Mouse (Mus musculus) midbrain, embryonic 16.5 days (tissue): ENCODE results near the gene Acsm3. TPM values are rescaled to one million over a fixed set of nuclear protein-coding genes. Genes with fewer than 3 reads are reported as not detected.

Source experiments
- ATAC-seq: fragments of 200-750 bp; cut with Nextera tagmentation; 2 replicates; pipeline ENCODE4 v1.8.0; 2017; ENCODE audit warnings: moderate TSS enrichment
- H3K27ac ChIP-seq: fragments of 300-500 bp; sonication (generic); 2 replicates; pipeline ENCODE4 v1.5.1; 2014; ENCODE audit warnings: mild to moderate bottlenecking, low read length, mixed read lengths
- H3K27me3 ChIP-seq: fragments of 300-500 bp; sonication (generic); 2 replicates; pipeline ENCODE4 v1.6.1; 2014; ENCODE audit warnings: low read depth, low read length, mixed read lengths; ENCODE audit not compliant: control insufficient read depth, insufficient read depth
- H3K36me3 ChIP-seq: fragments of 300-500 bp; sonication (generic); 2 replicates; pipeline ENCODE4 v1.6.1; 2014; ENCODE audit warnings: mild to moderate bottlenecking, low read length, moderate library complexity, mixed read lengths; ENCODE audit not compliant: control insufficient read depth, insufficient read depth
- H3K4me1 ChIP-seq: fragments of 300-500 bp; sonication (generic); 2 replicates; pipeline ENCODE4 v1.6.1; 2014; ENCODE audit warnings: mild to moderate bottlenecking, low read length, mixed read lengths; ENCODE audit not compliant: control insufficient read depth, insufficient read depth
- H3K4me2 ChIP-seq: fragments of 300-500 bp; sonication (generic); 2 replicates; pipeline ENCODE4 v1.6.1; 2014; ENCODE audit warnings: mild to moderate bottlenecking, low read length, mixed read lengths
- H3K4me3 ChIP-seq: fragments of 300-500 bp; sonication (generic); 2 replicates; pipeline ENCODE4 v1.5.1; 2014; ENCODE audit warnings: low read depth, mild to moderate bottlenecking, low read length, moderate library complexity, mixed read lengths
- H3K9ac ChIP-seq: fragments of 300-500 bp; sonication (generic); 2 replicates; pipeline ENCODE4 v1.6.1; 2014; ENCODE audit warnings: low read depth, low read length, mixed read lengths
- H3K9me3 ChIP-seq: fragments of 300-500 bp; sonication (generic); replicated peaks from 2 replicates; pipeline ENCODE4 v1.6.1; 2014; ENCODE audit warnings: mild to moderate bottlenecking, low read length, mixed read lengths; ENCODE audit not compliant: control insufficient read depth, poor library complexity, severe bottlenecking
- WGBS: fragments of 180-500 bp; shearing (Covaris S2); extraction: QIAGEN DNeasy Blood & Tissue Kit; methylation state at CpG from one replicate; pipeline ENCODE4 v1.1.7; 2014; 5-methylcytosine and 5-hydroxymethylcytosine counted together
- polyA plus RNA-seq: library from polyadenylated mRNA; unstranded; fragments of >200 nt; fragmentation: Nextera tagmentation; extraction: Ambion mirVana; gene quantifications from 2 replicates; pipeline ENCODE4 v1.2.1, GENCODE M21; 2015

Gene Acsm3
- polyA plus RNA-seq, 1 experiment from 2014 or later = not detected

DNA sequence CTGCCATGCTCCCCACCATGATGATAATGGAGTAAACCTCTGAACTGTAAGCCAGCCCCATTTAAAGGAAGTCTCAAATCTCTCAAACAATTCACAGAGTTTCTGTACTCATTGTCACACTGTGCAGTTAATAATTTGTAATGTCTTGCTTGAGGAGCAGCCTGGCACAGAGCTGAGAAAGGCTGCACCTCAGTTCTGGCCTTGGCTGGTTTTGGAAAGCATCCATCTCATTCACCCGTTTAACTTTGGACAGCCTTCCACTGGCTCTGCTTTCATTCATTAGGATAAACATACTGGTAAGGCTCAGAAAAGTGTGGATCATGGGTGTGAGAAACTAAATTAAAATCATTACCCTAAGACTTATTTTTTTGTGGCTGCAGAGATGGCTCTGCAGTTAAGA lies 14.9 kb upstream of the Acsm3 start:
- no peak overlapping the region for H3K4me2 ChIP-seq
- H3K4me3 ChIP-seq = no peak overlapping the region
- no peak for ATAC-seq
- no peaks in the 10 kb centered on the region for H3K4me1 ChIP-seq
- no peaks in the 10 kb centered on the region for H3K27me3 ChIP-seq
- no peak overlapping the region for H3K9ac ChIP-seq
- 82% methylated on average over 1 of the region's 1 CpGs for WGBS
- no peaks in the 10 kb centered on the region for H3K36me3 ChIP-seq
- H3K9me3 ChIP-seq = no peaks in the 10 kb centered on the region
- H3K27ac ChIP-seq = no peak overlapping the region

DNA sequence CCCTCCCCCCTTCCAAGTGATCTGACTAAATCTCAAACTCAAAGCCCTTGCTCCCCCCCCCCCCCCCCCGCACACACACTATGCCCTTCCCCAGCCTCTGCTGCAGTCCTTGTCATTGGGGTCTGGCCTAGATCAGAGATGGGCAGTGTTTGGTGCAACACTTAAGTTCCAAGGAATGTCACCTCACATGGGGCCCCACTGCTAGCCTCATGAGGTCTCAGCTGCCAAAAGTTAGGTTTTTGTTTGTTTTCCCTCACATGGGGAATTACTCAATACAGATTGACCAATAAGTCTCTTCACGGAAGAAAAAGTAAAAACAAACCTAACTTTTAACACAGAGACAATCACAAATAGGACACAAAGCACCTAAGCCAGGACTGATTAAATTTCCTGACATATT lies 12.0 kb upstream of the Acsm3 start:
- Histone ChIP-seq H3K9ac (no peak overlapping the region), H3K9me3 (no peaks in the 10 kb centered on the region), H3K4me1 (no peaks in the 10 kb centered on the region), H3K4me3 (no peak overlapping the region), H3K27ac (no peak overlapping the region), H3K4me2 (no peak overlapping the region), H3K36me3 (no peaks in the 10 kb centered on the region), H3K27me3 (no peaks in the 10 kb centered on the region)
- 89% methylated on average over 1 of the region's 2 CpGs for whole genome bisulfite sequencing
- no peak for ATAC-seq

DNA sequence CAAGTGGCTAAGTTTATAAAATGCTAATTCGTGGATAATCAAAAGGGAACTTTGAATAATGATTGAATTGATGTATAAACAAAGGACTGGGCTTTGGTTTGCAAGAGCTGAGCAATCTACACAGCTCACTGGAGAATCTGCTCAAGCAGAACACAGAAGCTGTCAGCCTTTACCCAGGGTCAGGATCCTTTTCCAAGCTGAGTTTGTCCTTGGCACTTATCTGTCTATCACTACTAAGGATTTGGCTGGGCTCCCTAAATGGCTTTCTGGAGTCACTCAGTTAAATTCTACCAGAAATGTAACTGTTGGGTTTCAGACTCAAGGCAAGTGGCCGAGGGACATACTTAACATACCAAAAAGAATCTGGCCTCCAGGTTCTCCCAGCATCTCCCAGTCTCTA lies 10.8 kb upstream of the Acsm3 start:
- Histone ChIP-seq H3K27me3 (no peaks in the 10 kb centered on the region), H3K4me1 (no peaks in the 10 kb centered on the region), H3K4me2 (no peak overlapping the region), H3K9ac (no peak overlapping the region), H3K27ac (no peak overlapping the region), H3K36me3 (no peaks in the 10 kb centered on the region), H3K9me3 (no peaks in the 10 kb centered on the region), H3K4me3 (no peak overlapping the region)
- 69% methylated on average over 2 of the region's 2 CpGs for WGBS
- no peak for ATAC-seq

DNA sequence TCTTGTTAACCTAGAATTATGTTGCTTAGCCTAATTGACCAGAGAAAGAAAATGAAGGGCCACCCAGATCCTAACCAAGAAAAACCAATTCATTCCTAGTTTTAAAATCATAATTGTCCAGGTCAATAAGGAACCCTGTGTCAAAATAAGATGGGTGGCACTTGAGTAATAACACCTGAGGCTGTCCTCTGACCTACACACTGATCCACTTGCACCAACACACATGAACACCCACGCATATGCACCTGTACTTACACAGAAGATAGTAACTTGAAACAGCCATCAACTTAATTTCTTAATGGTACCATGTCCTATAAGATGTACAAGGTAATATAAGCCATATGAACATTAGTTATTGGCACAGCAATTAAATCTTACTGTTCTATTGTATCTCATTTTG lies 7.0 kb upstream of the Acsm3 start:
- H3K9me3 ChIP-seq = no peaks in the 10 kb centered on the region
- H3K9ac ChIP-seq = no peak overlapping the region
- no peaks in the 10 kb centered on the region for H3K27me3 ChIP-seq
- H3K36me3 ChIP-seq = no peaks in the 10 kb centered on the region
- ATAC-seq = no peak
- no peak overlapping the region for H3K4me3 ChIP-seq
- H3K4me1 ChIP-seq = no peaks in the 10 kb centered on the region
- no peak overlapping the region for H3K27ac ChIP-seq
- H3K4me2 ChIP-seq = no peak overlapping the region
- 89% methylated on average over 1 of the region's 1 CpGs for WGBS

DNA sequence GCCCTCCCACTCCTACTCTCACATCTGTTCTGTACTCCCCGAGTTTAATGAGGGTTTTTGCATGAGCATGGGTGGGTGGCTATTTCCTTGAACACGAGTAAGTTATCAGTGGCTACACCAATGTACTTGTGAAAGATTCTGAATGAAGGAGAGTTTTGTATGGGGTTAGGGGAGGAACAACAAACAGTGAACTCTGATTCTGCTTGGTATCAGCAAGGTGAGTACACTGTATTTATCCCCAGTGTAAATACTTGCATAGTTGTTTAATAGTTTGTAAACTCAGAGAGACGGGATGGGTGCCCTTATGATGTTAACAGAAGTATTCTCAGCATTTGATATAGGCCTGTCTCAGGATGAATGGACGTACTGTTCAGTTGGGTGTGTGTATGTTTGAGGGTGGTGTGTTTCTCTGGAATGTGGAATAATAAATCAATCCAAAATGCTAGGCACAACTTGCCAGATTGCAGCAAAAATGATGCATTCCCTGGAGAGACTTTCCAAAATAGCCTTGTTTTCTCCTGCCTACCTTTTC lies 1.5 kb downstream of the Acsm3 start:
- H3K36me3 ChIP-seq = no peaks in the 10 kb centered on the region
- no peaks in the 10 kb centered on the region for H3K4me1 ChIP-seq
- no peaks in the 10 kb centered on the region for H3K27me3 ChIP-seq
- WGBS = 75% methylated on average over 4 of the region's 4 CpGs
- H3K9ac ChIP-seq = no peak overlapping the region
- no peak overlapping the region for H3K4me2 ChIP-seq
- no peak overlapping the region for H3K4me3 ChIP-seq
- no peaks in the 10 kb centered on the region for H3K9me3 ChIP-seq
- H3K27ac ChIP-seq = no peak overlapping the region
- ATAC-seq = no peak

DNA sequence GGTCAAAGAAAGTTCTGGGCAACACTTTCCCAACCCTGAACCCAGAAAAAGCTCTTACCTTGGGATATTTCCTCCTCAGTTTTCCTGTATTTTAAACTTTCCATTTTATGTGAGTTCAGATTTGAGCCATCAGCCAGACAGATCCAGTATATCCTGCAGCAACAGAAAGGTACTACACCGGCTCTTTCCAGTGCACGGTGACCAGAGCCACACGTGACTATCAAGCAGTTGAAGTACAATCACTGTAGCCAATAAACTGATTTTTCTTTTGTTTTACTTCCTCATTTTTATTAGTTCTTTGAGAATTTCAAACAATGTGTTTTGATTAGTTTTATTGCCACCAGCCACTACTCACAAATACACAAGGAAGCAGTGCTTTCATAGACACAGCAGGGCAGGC lies 3.7 kb downstream of the Acsm3 start:
- no peaks in the 10 kb centered on the region for H3K27me3 ChIP-seq
- H3K9ac ChIP-seq = no peak overlapping the region
- no peaks in the 10 kb centered on the region for H3K36me3 ChIP-seq
- H3K4me3 ChIP-seq = no peak overlapping the region
- WGBS = 98% methylated on average over 3 of the region's 3 CpGs
- no peak overlapping the region for H3K27ac ChIP-seq
- H3K9me3 ChIP-seq = no peaks in the 10 kb centered on the region
- ATAC-seq = no peak
- H3K4me1 ChIP-seq = no peaks in the 10 kb centered on the region
- H3K4me2 ChIP-seq = no peak overlapping the region

DNA sequence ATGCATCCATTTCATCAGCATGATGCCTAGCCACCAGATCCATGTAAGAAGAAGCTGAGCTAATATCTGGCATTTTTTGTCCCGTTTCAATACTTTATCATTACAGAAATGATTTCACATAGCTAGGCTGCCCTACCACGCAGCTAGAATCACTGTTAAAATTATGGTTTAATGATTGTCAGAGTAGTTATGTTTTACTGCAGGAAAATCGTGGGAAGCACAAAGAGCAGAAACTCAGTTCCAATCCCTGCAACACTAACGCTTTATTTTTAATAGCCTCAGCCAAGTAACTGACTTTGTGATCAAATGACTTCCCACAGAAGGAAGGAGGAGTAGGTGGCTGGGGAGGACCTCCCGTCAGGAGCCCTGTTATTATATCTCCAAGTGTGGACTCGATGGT lies 6.3 kb downstream of the Acsm3 start:
- 85% methylated on average over 6 of the region's 6 CpGs for WGBS

DNA sequence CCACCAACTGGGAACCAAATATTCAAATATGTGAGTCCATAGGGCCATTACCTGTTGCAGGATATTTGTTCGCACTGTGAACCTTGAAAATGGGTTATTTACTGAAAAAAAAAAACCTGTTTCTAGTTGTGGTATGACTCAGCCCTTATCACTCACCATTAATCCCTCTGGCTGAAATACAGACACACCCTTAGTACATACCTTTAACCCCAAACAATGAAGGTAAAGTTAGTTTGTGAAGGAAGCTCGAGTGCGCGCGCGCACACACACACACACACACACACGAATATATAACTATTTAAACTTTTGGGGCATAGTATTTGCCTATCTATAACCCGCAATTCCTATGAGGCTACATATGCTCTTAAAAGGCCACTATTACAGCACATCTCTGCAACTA lies 9.2 kb downstream of the Acsm3 start:
- no peak overlapping the region for H3K27ac ChIP-seq
- no peak overlapping the region for H3K9ac ChIP-seq
- no peaks in the 10 kb centered on the region for H3K27me3 ChIP-seq
- no peak overlapping the region for H3K4me2 ChIP-seq
- H3K9me3 ChIP-seq = no peaks in the 10 kb centered on the region
- ATAC-seq = no peak
- WGBS = 93% methylated on average over 8 of the region's 8 CpGs
- H3K4me1 ChIP-seq = no peaks in the 10 kb centered on the region
- no peak overlapping the region for H3K4me3 ChIP-seq
- no peaks in the 10 kb centered on the region for H3K36me3 ChIP-seq

More for the DNA sequence above, 6.3 kb downstream of the Acsm3 start:
- Histone ChIP-seq H3K36me3 (no peaks in the 10 kb centered on the region), H3K4me3 (no peak overlapping the region), H3K27ac (no peak overlapping the region), H3K4me1 (no peaks in the 10 kb centered on the region), H3K27me3 (no peaks in the 10 kb centered on the region), H3K4me2 (no peak overlapping the region), H3K9ac (no peak overlapping the region), H3K9me3 (no peaks in the 10 kb centered on the region)
- ATAC-seq = no peak

DNA sequence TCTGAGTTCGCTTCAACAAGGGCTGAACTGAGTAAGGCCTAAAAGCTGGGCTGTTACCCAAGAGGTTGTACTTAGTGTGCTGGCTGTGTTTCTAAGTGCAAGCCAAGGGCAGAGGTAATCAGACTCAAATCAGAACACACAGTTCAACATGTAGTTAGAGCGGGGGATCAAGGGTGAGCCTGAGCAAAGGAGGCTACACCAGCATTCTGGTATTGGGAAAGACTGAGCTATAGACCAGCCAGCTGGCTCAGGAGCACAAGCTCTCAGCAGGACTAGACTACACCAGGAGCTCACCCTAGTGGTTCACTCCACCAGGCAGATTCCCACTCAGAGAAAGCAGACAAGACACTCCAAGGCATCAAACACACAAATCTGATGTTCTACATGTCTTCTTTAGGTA lies 22.7 kb downstream of the Acsm3 start:
- no peak for ATAC-seq
- Histone ChIP-seq H3K9me3 (no peaks in the 10 kb centered on the region), H3K4me3 (no peak overlapping the region), H3K27ac (no peak overlapping the region), H3K4me1 (no peaks in the 10 kb centered on the region), H3K27me3 (no peaks in the 10 kb centered on the region), H3K9ac (no peak overlapping the region), H3K36me3 (peaks cover 21% of the 10 kb centered on the region), H3K4me2 (no peak overlapping the region)
- WGBS = 92% methylated on average over 2 of the region's 2 CpGs

DNA sequence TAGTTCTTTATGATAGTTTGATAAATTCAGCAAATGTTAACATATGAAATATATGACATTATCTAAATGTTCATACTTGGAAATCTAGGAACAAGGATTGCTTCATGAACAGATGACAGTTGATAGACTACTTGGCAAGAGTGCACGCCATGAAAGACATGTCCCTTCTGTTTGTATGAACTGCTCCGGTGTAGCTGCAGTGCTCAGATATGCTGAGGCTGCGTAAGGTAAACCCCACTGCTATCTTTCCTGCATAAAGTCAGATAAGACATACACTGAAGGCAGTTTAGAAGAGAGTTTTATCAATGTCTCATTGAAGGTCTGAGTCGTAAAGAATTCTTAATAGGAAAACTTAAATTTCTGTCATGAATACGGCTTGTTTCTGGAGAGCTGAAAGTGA lies 24.2 kb downstream of the Acsm3 start:
- H3K9me3 ChIP-seq = no peaks in the 10 kb centered on the region
- H3K36me3 ChIP-seq = peaks cover 25% of the 10 kb centered on the region
- WGBS = 95% methylated on average over 5 of the region's 5 CpGs
- no peak overlapping the region for H3K27ac ChIP-seq
- no peaks in the 10 kb centered on the region for H3K4me1 ChIP-seq
- H3K9ac ChIP-seq = no peak overlapping the region
- H3K4me3 ChIP-seq = no peak overlapping the region
- H3K27me3 ChIP-seq = no peaks in the 10 kb centered on the region
- H3K4me2 ChIP-seq = no peak overlapping the region
- no peak for ATAC-seq
